Mouse (Mus musculus) embryo, embryonic 11 days (tissue): ENCODE results near the gene Itga9.

Experiments used
- DNase-seq: peaks from one replicate; pipeline ENCODE4 v3.0.0-alpha.2; 2015

The Itga9 gene

DNA sequence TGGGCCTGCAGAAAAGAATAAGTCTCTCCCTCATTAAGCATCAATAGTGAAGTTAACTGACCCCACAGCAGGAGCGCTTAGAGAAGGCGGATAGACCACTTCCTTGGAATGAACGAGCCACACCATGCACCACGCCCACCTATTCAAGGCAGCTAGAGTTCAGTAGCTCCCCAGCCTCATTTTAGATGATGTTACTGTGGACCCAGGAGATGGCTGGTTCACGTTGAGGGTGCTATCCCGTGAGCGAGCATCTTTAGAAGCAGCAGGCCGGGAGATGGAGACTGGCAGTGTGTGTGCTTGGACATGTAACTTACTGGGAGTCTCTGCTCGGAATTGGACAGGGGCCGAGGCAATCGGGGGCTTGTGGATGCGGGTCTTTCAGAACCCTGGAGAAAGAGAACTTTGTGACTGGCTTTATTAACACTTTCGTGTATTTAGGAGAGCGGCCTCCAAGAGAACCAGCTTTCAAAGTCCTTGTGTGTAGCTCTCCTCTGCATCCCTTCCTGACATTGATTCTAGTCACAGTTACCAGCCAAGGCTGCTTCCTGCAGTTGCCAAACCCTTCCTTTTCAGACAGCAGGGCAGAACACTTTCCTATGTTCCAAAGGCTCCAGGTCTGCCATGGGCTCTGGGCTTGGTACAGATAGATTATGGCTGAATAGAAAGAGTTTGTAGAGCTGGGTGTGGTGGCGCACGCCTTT, 1.4 kb downstream of the Itga9 start:
- peak; percentile 54 for DNase-seq

DNA sequence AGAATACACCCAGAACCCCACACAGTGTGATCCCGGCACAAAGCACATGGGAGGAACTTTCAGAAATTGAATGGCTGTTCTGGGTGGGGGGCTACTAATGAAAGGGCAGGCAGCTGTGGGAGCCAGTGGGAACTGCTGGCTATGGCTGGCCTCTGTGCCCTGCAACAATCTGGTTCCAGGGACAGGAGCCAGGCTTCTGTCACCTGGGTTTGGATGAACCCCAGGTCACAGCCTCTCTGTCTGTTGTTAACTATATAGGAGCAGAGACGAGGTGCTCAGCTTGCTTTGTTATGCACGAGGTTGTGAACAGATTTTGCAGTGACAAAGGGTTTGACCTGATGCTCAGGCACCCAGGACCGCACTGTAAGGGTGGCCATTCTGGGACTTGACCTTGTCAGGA, 2.1 kb downstream of the Itga9 start:
- no peak for DNase-seq

DNA sequence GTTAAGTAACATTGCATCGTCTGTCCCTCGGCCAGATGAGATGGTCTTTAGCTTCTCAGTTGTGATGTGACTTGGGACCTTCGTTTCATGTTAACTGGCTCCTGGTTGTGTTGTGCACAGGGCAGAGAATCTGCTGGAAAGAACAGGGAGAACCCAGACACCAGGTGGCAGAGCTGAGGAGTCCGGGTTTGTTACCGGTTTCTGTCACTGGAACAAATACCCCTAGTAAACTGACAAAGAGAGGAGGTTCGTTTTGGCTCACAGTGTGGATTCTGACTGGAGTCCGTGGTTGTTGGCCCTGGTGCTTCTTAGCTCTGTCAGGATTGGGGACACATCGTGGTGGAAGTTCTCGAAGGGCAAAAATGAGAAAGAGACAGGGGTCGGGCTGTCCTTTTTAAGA, 3.6 kb downstream of the Itga9 start:
- no peak for DNase-seq

DNA sequence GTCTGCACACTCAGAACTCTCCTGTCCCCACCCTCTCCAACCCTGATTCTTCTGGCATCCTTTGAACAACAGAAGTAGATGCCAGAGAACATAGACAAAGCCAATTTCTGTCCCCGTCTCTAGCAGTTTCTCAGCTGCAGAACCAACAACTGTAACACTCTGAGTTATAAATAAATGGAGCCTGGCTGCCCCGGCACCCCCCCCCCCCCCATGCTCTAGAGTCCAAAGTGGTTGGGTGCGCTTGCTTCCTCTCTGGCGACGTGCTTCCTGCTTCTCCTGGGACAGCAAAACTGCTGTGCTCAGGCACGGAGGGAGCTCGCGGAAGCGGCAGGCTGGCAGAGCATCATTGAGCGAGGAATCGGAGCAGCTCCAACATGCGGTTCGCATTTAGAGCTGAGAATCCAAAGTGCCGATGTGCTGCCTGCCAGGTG, 4.6 kb downstream of the Itga9 start:
- no peak for DNase-seq

DNA sequence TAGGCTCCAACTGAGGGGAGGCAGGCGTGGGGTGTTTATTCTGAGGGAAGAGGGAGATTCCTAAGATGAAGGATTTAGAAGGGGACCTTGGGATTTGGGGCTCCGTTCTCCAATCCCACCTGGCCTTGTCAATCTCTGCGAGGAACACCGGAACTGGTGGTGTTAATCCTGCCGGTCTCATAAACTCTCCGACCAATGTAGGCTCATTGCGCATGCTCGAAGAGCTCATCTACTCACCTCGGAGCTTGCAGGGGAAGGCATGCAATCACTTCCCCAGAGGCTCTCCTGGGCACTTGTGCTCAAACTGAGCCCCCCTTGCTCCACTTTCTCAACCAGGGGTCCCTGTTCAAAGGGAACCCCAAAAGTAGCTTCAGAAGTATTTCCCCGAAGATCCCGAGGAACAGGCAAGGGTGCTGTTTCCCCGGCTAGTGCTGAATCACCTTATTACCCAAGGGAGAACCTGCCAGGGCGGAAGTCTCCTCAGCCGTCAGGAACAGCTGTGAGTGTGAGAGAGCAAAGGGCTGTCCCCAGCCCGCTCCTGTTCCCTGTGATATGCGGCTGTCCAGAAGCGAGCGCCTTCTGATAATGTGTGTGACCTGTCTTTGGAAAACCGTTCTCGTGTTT, 5.6 kb downstream of the Itga9 start:
- DNase-seq: no peak

DNA sequence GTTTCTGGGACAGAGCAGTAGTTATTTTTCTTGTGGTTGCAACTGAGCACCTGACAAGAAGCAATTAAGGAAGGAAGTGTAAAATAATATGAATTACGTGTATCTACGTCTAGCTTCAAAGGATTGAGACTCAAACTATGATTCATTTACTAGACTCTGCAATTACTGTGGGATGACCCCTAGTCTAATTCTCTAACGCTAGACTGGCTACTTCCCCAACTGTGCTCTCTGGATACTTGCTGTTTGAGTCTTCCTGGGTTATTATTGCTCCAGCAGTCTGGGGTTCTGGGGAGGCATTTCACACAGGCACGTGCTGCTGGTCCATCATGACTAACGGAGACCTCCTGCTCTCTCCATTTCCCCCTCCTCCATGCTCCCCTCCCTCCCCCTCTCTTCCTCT, 10.7 kb downstream of the Itga9 start:
- DNase-seq: no peak

DNA sequence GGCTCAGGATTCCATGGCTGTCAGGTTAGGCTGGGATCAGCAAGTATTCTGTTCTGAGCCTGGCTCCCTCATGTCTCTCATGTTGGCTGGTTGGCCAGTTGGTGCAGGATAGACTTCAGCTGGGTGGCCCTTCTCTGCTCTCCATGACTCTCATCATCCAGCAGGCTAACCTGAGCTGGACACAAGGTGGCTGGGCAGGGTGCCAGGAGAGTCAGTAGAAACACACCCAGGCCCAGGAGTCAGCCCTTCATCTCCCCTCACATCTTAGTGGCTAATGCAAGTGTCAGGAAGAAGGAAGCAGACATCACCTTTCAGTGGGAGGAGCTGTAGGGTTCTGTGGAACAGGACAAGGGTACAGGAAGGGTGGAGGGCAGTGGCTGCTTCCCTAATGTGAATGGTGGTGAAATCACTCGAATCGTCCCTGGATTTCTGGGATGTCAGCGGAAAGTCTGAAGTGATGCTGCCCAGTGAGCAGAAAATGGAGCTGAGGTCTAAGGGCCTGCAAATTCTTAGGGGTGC, 12.3 kb downstream of the Itga9 start:
- no peak for DNase-seq

DNA sequence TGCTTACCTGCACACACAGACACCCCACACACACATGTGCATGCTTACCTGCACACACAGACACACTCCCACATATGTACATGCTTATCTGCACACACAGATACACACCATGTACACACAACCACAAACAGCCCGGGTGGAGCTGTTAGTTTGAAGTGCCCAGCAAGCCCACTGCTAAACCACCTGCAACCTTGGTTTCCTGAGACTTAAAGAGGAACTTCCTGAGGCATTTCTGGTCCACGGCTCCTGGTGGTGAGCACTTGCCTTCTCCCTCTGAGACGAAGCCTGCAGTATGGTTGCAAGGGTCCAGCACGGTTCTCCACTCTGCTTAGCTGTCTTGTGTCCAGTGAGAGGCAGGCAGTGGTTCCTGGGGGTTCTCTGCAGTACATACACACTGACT, 14.3 kb downstream of the Itga9 start:
- no peak for DNase-seq

DNA sequence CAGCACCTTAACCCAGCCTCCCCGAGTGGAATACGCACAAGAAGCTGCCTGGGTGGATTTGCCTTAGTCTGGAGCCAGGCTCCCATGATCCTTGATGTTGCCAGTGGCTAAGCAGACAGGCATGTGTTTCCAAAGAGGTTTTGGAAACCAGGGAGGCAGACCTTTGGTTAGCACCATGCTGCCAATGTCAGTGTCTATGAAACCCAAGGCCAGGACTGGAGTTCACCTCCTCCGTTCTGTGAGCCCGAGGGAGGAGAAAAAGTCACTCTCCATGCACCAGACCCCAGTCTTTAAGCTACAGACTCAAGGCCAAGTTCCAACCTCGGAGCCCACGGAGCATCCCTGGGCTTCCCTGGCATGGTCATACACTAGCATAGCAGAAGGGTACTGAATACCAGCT, 15.2 kb downstream of the Itga9 start:
- no peak for DNase-seq

DNA sequence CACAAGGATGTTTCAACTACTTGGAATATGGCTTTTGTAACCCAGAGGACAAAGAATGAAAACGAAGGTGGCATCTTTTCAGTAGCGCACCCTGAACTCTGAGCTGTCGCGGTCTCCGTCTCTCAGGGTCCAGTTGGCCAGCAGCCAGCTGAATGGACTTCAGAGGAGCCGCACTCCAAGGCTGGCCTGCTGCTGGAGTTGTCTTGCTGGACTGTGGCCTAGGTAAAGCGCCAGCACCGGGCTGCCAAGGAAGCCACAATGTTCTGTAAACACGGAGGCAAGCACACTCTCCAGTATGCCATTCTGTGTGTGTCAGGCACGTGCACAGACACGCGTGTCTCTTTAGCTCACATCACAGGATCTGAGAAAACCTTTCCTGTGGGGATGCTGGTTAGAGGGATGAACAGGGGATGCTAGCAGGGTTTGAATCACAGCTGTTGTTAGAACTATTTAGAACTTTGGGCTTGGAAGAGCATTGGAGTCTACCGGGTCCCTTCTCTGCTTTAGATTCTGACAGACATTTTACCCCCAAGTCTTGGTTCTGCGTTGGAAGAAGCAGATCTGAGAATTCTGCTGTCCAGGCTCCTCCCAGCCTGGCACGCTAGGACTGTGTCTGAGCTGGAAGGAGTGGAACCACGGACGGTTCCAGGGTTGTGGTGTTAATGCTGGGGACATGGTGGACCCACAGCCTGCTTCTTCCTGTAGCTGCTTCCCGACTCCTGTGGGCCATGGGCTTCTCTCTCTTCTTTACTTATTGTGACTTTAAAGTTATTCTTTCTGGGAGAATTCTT, 16.1 kb downstream of the Itga9 start:
- no peak for DNase-seq

DNA sequence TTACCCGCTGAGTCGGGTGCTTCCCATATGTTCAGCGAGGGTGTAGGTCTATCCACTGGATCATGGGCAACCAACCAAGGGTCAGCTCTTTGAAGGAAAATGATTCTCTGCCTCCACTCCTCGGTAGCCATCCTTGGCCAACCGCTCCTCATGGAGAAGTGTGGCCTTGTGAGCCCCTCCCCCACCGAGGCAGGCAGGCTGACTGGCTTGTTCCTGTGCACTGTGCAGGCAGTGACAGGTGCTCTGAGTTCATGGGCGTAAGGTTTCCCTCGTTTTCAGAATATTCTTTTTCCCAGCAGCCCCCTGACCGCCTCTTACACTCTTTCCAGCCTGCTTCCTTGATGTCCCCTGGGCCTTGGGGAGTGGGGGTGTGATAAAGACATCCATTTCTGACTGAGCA, 17.0 kb downstream of the Itga9 start:
- peak; percentile 51 for DNase-seq

DNA sequence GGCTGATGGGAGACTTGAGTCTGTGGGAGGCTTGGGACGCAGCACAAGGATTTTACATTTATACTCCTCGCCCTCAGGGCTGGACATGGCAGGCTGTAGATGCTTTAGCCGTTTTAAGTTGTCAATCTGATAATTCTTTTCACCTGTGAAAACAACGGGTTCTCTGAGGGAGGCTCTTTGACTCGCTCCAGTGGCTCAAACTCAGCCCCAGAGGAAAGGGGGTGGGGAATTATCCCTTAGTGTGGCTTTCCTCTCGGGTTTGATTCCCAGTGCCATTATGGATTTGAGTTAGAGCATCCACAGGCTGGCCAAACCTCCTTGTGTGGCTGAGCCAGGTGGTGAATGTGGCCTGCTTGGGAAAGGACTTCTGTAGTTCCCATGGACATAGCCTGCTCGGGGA, 17.7 kb downstream of the Itga9 start:
- DNase-seq: peak; percentile 69

DNA sequence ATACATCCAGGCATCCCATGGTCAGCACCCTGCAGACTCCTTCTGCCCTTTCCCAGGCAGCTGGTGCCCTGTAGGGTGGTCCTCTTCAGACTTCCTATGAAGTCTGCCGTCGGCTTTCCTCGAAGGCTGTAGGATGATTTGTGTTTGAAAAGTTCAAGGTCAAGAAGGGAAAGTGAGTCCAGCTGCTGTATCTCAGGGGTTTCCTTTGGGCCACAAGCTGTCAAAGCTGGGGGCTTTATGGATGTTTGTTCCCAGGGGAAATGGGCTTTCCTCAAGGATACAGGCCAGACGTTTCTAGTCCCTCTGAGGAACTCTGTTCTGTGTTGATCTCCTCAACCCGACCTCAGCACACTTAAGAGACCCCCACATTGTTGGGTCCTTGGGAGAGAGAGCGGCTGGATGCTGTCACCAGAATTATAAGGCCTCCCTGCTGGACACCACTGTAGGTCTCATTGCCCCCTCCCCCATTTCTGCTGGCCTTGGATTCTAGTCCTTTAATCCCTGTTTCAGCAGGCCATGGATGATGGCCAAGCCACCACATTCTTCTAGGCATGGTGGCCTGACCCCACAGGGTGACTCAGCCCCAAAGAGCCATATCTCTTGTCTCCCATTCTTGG, 23.4 kb downstream of the Itga9 start:
- DNase-seq: peak; percentile 65

DNA sequence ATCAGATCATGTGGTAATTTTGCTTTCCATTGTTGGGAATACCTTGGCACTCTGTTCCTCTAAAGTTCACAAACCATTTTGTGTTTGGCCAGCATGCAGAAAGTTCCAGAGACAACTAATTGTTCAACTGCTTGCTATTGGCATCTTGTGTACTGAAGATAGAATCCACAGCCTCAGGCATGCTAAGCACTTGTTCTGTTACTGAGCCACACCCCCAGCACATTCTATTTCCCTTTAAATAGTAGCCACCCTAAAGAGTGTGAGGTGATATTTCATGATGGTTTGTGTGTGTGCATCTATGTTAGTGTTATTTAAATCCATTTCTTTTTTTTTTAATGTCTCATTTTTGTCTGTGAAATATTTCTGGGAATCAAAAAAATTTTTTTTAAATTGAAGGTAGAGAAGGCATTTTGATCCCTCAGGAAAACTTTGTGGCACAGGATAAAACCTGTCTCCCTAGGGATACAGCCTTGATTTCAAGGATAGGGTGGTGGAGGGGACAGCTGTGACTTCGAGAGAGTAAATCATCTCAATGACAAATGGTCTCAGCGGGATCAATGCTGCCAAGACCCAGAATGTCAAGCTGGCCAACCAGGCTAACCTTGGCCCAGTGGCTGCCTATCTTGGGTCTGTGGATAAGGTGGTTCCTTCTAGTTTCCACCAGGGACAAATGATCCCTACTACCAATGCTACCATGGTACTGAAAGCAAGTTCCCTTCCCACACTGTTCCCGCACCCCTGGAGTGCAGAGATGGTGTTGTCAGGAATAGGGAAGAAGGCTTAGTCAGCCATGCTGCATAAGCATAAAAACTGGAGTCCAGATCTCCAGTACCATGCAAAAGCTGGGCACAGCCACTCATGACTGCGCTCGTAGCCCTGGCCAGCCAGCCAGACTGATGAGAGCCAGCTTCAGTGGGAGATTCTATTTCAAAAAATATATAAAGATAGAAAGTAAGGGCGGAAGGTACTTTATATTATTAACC, 25.6 kb downstream of the Itga9 start:
- DNase-seq: no peak

DNA sequence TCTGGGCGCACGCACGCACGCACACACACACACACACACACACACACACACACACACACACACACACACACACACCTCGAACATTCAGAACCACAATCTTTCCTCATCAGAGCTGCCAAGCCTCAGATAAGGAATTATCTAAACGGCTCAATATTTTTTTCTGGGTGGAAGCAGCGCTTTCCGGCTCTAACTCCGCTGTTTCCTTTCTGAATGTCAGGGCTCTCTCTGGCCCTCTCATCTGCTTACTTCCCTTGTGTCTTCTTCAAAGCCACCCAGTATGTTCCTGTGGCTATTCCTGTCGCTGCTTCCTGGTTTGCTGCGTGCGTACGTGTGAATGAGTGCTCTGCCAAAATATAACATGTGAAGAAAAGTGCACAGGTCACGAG, 26.3 kb downstream of the Itga9 start:
- no peak for DNase-seq

DNA sequence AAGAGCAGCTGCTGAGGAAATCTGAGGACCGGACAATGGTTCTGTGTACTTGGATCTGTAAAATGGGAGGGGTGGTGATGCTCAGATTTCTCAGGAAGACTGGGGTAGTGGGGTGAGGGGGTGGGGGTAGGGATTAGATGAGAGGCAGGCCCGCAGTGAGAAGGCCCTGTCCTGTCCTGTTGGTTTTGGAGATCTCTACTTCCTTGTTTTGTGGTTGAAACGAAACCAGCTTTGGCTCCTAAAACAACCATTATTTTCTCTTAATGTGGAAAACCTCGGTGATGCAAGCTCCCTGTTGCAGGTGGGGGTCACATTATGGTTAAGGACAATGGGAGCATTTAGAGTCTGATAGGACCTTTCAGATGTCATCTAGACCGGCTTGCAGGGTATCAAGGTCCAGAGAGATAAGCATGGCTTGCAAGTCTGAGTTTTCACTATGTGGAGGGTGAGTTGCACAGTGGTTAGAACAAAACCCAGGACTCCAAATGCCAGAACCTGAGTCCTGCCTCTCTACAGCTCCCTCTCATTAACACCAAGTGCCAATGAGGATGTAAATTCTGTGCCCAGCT, 32.2 kb downstream of the Itga9 start:
- DNase-seq: no peak

DNA sequence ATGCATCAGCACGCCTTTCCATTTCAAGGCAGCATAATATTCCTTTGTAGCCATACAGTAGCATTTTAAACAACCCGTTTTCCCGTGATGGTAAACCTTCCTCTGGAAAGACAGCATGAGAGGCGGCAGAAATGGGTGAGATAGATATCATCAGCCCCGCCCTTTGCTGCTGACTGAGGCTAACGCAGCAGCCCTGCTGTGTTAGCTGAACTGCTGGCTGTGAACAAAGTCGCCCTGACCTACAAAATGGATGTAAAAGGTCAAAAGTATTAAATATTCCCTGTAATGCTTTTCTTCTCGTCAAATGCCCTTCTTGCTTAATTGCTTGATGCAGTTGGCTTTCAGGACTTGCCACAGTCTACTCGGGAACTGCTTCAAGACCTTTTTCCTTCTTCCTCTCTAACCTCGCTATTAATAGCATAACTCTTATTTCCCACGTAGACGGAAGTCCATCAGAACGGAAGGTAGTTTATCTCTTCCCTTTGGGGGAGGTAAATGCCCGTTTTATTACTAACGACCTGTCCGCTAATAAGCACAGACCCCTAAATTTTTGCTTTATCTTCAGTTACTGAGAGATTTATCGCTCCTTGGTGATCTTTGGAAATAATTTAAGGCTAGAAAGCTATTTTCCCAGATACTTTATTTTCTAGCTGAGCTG, 39.3 kb downstream of the Itga9 start:
- DNase-seq: no peak

DNA sequence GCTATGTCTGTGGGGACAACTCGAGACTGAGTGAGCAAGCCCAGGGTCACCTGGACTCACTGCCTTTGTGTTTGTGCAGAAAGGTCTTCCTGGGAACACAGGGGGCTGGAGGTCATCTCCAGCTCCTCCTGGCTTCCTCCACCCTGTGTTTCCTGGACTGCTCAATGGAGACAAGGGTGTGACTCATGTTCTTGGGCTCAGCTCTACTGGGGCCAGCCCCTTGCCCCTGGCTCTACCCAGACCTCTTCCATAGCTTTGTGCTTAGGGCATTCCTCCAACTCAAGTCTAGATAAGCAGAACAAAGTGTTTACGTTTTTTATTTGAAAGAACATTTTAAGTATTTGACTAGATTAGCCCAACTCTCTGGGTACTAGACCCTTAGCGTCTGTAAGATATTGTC, 41.0 kb downstream of the Itga9 start:
- DNase-seq: no peak

DNA sequence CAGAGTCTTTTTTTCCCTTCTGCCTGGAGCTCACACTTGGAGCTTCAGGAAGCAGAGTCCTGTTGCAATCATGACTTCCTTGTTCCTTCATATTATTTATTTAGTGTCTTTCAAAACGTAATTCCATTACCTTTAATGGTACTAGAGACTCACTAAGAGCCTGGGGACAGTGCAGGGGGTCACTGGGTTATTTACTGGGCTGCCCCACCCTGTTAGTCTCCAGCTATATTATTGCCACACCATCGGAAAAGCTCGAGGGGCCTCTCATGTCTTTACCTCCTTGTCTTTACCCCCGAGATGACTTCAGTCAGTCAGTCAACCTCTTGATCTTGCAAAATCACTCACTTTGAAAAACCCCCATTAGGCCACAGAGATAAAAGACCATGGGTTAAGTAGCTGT, 44.5 kb downstream of the Itga9 start:
- no peak for DNase-seq

DNA sequence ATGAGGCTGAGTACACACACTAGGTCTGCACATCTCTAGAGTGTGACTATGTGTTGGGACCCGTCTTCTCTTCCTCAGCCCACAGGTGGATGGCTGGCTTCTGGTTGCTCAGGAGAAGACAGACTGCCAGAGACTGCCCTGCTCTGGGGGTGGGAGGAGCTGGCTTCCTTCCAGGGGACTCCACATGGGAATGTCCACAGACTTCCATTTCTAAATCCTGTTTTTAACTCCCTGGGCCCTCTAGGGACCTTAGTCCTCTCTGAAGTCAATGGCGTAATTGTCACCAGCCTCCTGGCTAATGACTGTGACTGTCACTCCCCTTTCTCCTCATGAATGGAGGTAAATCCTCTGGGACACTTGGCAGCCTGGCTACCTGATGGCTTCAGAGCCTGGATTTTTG, 45.4 kb downstream of the Itga9 start:
- DNase-seq: no peak

DNA sequence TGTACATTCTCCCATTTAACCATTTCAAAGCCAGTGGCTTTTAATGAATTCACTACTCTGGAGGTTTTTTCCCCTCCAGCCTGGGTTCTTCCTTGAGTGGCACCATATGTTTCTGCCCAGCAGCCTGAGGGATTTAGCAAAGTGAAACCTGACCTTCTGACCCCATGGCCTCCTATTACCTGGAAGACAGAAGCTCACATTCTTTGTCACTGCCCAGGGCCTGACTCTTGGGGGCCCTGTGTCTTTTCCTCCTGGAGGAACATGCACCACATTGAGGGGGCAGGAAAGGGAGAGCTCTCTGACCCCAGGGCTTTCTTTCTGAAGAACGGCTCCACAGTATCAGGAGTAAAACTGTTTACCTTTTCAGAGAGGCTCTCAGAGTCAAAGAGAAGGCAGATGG, 46.9 kb downstream of the Itga9 start:
- DNase-seq: peak; percentile 68
